Mouse (Mus musculus) right cerebral cortex, postnatal 10 days (tissue): ENCODE data around the gene Pole3.
"Not testable (repeated sequence)": the region's sequence is repeated elsewhere in the genome, so short reads cannot be mapped to it uniquely, and the experiment has no call there.

ENCODE experiments used
- DNase-seq, 2 experiments: peaks; one replicate each; pipeline ENCODE4 v3.0.0; 2021; ENCODE audit warnings: low spot score in 2 of 2

The Pole3 gene

DNA sequence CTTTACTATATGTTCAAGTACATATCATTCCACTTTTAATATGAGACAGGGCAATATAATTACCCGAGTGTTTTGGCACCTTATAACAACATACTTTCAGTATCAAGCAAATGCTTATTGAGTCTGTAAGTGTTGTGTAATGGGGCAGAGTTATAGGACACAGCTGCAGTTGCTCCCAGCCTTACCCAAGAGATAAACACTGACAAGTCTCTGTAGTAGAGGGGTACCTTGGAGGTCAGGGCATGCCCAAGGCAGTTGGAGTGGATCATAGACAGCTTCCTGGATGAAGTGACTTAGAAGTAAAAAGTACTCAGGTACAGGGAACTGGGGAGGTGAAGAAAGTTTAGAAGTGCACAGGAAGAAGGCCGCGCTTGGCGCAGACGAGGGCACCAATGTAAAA is 37.7 kb downstream of the Pole3 start:
- no peak for DNase-seq

GRCm38 (mm10) chr4:62486162-62486696 is 38.6 kb downstream of the Pole3 start:
- no peak for DNase-seq

DNA sequence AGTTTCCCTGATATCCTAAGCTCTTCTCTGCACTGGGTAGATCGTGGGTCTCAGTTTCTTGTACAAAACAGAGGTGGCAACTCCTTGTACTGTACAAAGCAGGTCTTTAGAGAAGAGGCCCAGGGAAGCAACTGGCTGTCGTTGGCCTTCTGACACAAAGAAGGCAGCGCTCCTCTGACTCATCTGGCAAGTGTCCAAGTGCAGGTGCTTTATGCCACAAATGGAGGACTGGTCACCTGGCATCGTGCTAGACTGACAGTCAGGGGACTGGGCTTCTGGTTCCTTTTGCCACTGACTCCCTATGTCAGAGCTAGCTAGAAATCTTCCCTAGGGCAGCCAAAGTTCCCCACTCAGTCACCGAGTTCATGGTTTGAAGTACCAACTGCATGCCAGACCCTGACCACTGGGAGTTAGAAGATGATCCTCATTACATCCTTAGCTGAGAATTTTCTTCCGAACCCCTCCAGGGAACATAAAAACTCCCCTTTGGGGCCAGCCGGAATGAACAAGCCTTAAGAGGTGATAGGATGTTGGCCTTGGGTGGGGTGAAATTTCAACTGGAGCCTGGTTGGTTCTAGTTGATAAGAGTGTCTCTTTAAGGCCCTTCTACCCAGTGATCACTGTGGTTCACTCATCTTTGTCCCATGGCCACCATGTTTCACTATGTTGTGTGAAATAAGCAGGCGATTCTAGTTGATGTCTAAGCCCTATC is 39.3 kb downstream of the Pole3 start:
- no peak for DNase-seq

DNA sequence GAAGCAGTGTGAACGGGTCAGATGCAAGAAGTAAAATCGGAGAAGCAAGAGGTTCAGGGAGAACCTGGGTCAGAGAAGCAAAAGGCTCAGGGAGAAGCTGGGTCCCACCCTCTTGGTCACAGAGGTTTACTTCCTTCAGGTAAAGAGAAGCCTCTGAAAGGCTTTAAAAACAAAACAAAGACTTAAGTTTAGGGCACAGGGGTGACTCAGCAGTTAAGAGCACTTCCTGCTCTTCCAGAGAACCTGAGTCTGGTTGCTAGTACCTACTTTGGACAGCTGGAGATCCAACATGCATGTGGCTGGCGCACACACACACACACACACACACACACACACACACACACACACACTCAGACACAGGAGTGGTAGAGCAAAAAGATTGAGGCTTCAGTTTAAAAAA is 39.9 kb downstream of the Pole3 start:
- DNase-seq: no peak

- no peak for DNase-seq
Measured at GRCm38 (mm10) chr4:62480709-62481605, 43.9 kb downstream of the Pole3 start.

- DNase-seq: no peak
Measured at GRCm38 (mm10) chr4:62479937-62480708, 44.7 kb downstream of the Pole3 start, which contains the start of gene Bspry. Gene Bspry, plus strand, starts transcription at chr4:62480053.

DNA sequence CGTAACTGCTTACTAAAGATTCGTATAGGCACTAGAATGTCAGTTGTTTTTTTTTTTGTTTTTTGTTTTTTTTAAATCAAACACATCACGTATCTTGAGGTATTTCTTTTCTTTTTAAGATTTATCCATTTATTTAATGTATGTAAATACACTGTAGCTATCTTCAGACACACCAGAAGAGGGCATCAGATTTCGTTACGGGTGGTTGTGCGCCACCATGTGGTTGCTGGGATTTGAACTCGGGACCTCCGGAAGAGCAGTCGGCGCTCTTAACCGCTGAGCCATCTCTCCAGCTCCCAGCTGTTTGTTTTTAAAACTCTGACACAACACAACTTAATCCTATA is 45.3 kb downstream of the Pole3 start:
- DNase-seq: not testable (repeated sequence)

DNA sequence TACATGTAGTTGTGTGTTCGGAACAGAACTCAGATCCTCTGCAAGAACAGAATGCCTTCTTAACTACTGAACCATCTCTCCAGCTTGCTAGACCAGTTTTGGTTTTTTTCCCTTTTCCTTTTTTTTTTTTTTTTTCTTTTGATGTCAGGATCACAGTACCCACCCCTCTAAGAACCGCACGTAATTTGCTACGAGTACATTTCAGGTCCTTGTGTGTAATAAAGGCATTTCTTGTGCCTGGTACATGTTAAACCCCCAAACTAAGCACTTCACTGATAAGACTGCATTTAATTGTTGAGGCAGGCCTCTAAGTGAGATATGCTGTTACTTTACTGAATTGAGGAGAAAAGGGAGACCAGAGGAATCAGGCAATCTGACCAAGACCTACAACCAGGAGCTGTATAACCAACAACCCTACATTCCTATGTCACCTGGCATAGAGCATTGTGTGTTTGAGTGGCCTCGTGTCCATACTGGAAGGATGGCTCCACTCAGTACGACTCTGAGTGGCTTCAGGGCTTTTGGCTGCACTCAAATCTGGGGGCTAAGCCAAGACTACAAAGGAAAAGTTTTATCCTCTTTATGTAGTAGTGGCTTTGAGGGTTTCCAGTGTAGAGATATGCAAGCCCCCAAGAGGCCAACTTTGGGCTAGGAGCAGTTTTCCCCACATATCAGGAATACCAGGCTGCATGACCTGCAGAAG is 47.2 kb downstream of the Pole3 start:
- no peak for DNase-seq

GRCm38 (mm10) chr4:62475793-62476192 is 49.1 kb downstream of the Pole3 start:
- no peak for DNase-seq

- no peak for DNase-seq
Measured at GRCm38 (mm10) chr4:62475131-62475530, 49.7 kb downstream of the Pole3 start.
